Mouse (Mus musculus) layer of hippocampus, postnatal 25 days (tissue): ENCODE data around the gene Gm21454. TPM values are rescaled to one million over a fixed set of nuclear protein-coding genes. Genes with fewer than 3 reads are reported as not detected.
"Not testable (repeated sequence)": the region's sequence is repeated elsewhere in the genome, so short reads cannot be mapped to it uniquely, and the experiment has no call there.

ENCODE experiments used
- DNase-seq, 2 experiments: peaks; one replicate each; pipeline ENCODE4 v3.0.0; 2022; ENCODE audit warnings: mixed read lengths in 2 of 2, low spot score in 1 of 2; ENCODE audit errors: extremely low spot score in 1 of 2
- total RNA-seq, 2 experiments: library from RNA; stranded (reverse); gene quantifications; 2 replicates each; pipeline ENCODE4 v1.2.3; 2021

Gene Gm21454
- not detected for total RNA-seq

- DNase-seq, result not testable (repeated sequence)
Measured at GRCm38 (mm10) chrY:13252091-13252490, at the start of gene Gm21454, which contains the start of gene Gm21440. TSS of gene Gm21454 (plus strand) at chrY:13252442. TSS of gene Gm21440 (plus strand) at chrY:13252391.

- DNase-seq, result not testable (repeated sequence)
Measured at GRCm38 (mm10) chrY:13223828-13224227, 28.4 kb upstream of the Gm21454 start, which contains the start of gene Gm21828. TSS of gene Gm21828 (minus strand) at chrY:13223928.

GRCm38 (mm10) chrY:13348963-13349362, 96.7 kb downstream of the Gm21454 start, which contains the start of gene Gm21725:
TSS of gene Gm21725 (minus strand) at chrY:13349063.
- DNase-seq, result not testable (repeated sequence)

Other genes starting within 250 kb of the Gm21454 start
- gene Gm20807, start 209.6 kb upstream of the Gm21454 start, total RNA-seq, result not detected
- not detected for gene Gm21891, start 119.0 kb upstream of the Gm21454 start, total RNA-seq
- not detected for gene Gm21425, start 90.5 kb upstream of the Gm21454 start, total RNA-seq
- gene Gm21828, start 28.5 kb upstream of the Gm21454 start, total RNA-seq, result not detected
- not detected for gene Gm21440, start 51 bp upstream of the Gm21454 start, total RNA-seq
- gene Gm21725, start 96.6 kb downstream of the Gm21454 start, total RNA-seq, result not detected
- gene Gm21866, start 213.1 kb downstream of the Gm21454 start, total RNA-seq, result not detected
- gene Gm20773, start 241.6 kb downstream of the Gm21454 start, total RNA-seq, result not detected